ENCODE assay signal across 24 mouse cellular contexts in genomic region chr2:45389902-45390492, GRCm38 (mm10).
DNase-seq lines count a peak whose midpoint lies in the region; ATAC-seq and TF ChIP-seq lines count a peak whose summit lies in the region.
"Had no signal": no experiment of that assay in that cellular context is flagged by ENCODE, and none has a peak within 500 bp of the region (broad histone marks: within the 10 kb centered on the region; RNA-seq: fewer than 3 reads in every experiment).

No protein-coding gene starts in this region.

- H3K36me3 ChIP-seq in hindbrain, embryonic 11.5 days (ENCODE audit: control insufficient read depth, insufficient read depth, low read length) = no peaks in the 10 kb centered on the region
- H3K36me3 ChIP-seq in hindbrain, postnatal 0 days (ENCODE audit: insufficient read depth, low read length) = no peaks in the 10 kb centered on the region
- no peaks in the 10 kb centered on the region for H3K36me3 ChIP-seq in neural tube, embryonic 12.5 days
- H3K36me3 ChIP-seq: embryonic facial prominence, embryonic 13.5 days; limb, embryonic 15.5 days; lung, embryonic 15.5 days had no signal

- H3K4me1 ChIP-seq in hindbrain, embryonic 11.5 days (replicated peaks; ENCODE audit: control insufficient read depth, insufficient read depth, low read length) = peaks cover 2% of the 10 kb centered on the region; the same call in 1 of the 2 replicates
- no peaks in the 10 kb centered on the region for H3K4me1 ChIP-seq in hindbrain, postnatal 0 days (ENCODE audit: insufficient read depth, low read length)
- no peaks in the 10 kb centered on the region for H3K4me1 ChIP-seq in neural tube, embryonic 12.5 days
- H3K4me1 ChIP-seq: embryonic facial prominence, embryonic 13.5 days; limb, embryonic 15.5 days; lung, embryonic 15.5 days had no signal

- H3K27ac ChIP-seq in hindbrain, embryonic 11.5 days (ENCODE audit: low read depth, low read length) = no peak overlapping the region
- no peak overlapping the region for H3K27ac ChIP-seq in hindbrain, postnatal 0 days
- no peak overlapping the region for H3K27ac ChIP-seq in neural tube, embryonic 12.5 days
- H3K27ac ChIP-seq: embryonic facial prominence, embryonic 13.5 days; gastrocnemius, adult 2 months; limb, embryonic 15.5 days; liver, embryonic 14.5 days; lung, embryonic 15.5 days had no signal

- DNase-seq in embryo, embryonic 10 days (ENCODE audit: low spot score) = peak; percentile 12
- no peak for DNase-seq in embryo, embryonic 9.5 days (ENCODE audit: extremely low spot score)
- peak; percentile 29 for DNase-seq in hindbrain, embryonic 11.5 days (ENCODE audit: low spot score)
- DNase-seq in hindbrain, postnatal 0 days (ENCODE audit: low spot score) = no peak
- no peak for DNase-seq in neural tube, embryonic 10.5 days (ENCODE audit: extremely low spot score, low spot score)
- no peak for DNase-seq in gastrocnemius, adult 18-20 months (ENCODE audit: low spot score)
- DNase-seq in cerebellum, postnatal 10 days = no peak
- DNase-seq: adrenal gland, postnatal 10 days; cerebellum, adult 2 months; cerebellum, postnatal 36 days; gastrocnemius, adult 2 months; heart, postnatal 36 days; kidney, adult 18-20 months; kidney, postnatal 4 days; lung, postnatal 36 days had no signal

- peak; percentile 86; the same call in 1 of the 2 replicates for ATAC-seq in hindbrain, embryonic 11.5 days (ENCODE audit: low FRiP score)
- no peak for ATAC-seq in hindbrain, postnatal 0 days
- ATAC-seq in neural tube, embryonic 12.5 days (ENCODE audit: low FRiP score, low read depth) = peak; percentile 76
- ATAC-seq: activated CD4-positive, CD25-positive, alpha-beta regulatory T cell, adult 4 months; inflammation-experienced regulatory T-cells, adult 6 months had no signal

- no peak for TF ChIP-seq CTCF in hindbrain, postnatal 0 days (IDR thresholded peaks at IDR 0.05; ENCODE audit: low read depth)

- H3K9ac ChIP-seq in hindbrain, embryonic 11.5 days (ENCODE audit: low read depth, low read length) = no peak overlapping the region
- no peak overlapping the region for H3K9ac ChIP-seq in hindbrain, postnatal 0 days (replicated peaks; ENCODE audit: low read length)
- no peak overlapping the region for H3K9ac ChIP-seq in neural tube, embryonic 12.5 days
- H3K9ac ChIP-seq: embryonic facial prominence, embryonic 13.5 days; limb, embryonic 15.5 days; liver, embryonic 14.5 days; lung, embryonic 15.5 days had no signal

- H3K9me3 ChIP-seq in hindbrain, embryonic 11.5 days (ENCODE audit: control insufficient read depth, low read length) = no peaks in the 10 kb centered on the region
- H3K9me3 ChIP-seq in hindbrain, postnatal 0 days (ENCODE audit: low read length) = no peaks in the 10 kb centered on the region
- no peaks in the 10 kb centered on the region for H3K9me3 ChIP-seq in neural tube, embryonic 12.5 days
- H3K9me3 ChIP-seq: embryonic facial prominence, embryonic 13.5 days; limb, embryonic 15.5 days; lung, embryonic 15.5 days had no signal

- H3K4me2 ChIP-seq in hindbrain, embryonic 11.5 days (replicated peaks; ENCODE audit: low read depth, low read length) = no peak overlapping the region
- no peak overlapping the region for H3K4me2 ChIP-seq in hindbrain, postnatal 0 days (ENCODE audit: low read depth, low read length)
- H3K4me2 ChIP-seq in neural tube, embryonic 12.5 days (replicated peaks) = no peak overlapping the region
- H3K4me2 ChIP-seq: embryonic facial prominence, embryonic 13.5 days; limb, embryonic 15.5 days; lung, embryonic 15.5 days had no signal

- H3K4me3 ChIP-seq in hindbrain, embryonic 11.5 days (ENCODE audit: low read depth, low read length) = no peak overlapping the region
- no peak overlapping the region for H3K4me3 ChIP-seq in hindbrain, postnatal 0 days (ENCODE audit: low read length)
- no peak overlapping the region for H3K4me3 ChIP-seq in neural tube, embryonic 12.5 days
- H3K4me3 ChIP-seq: embryonic facial prominence, embryonic 13.5 days; erythroblast, embryonic 14.5 days; gastrocnemius, adult 2 months; limb, embryonic 15.5 days; lung, embryonic 15.5 days; megakaryocyte, embryonic 14.5 days had no signal

- no peaks in the 10 kb centered on the region for H3K27me3 ChIP-seq in hindbrain, embryonic 11.5 days (ENCODE audit: control insufficient read depth, insufficient read depth, low read length)
- H3K27me3 ChIP-seq in hindbrain, postnatal 0 days (ENCODE audit: insufficient read depth, low read length) = no peaks in the 10 kb centered on the region
- no peaks in the 10 kb centered on the region for H3K27me3 ChIP-seq in neural tube, embryonic 12.5 days (replicated peaks)
- H3K27me3 ChIP-seq: embryonic facial prominence, embryonic 13.5 days; limb, embryonic 15.5 days; lung, embryonic 15.5 days; megakaryocyte, embryonic 14.5 days had no signal

Comparison
In these comparisons a context has a peak if more than half of its experiments do, and no peak if none do; other contexts are left out.
1. DNase-seq: peak in embryo, embryonic 10 days (single experiment) and hindbrain, embryonic 11.5 days (single experiment); none in embryo, embryonic 9.5 days (single experiment), hindbrain, postnatal 0 days (single experiment), neural tube, embryonic 10.5 days (single experiment), gastrocnemius, adult 18-20 months (single experiment) and cerebellum, postnatal 10 days (0 of 2).